ENCODE assay signal across 18 mouse cellular contexts in genomic region chr10:59514739-59515464, GRCm38 (mm10).
A peak's percentile ranks its signal among the peaks of the same experiment; 100 is the strongest.
DNase-seq lines count a peak whose midpoint lies in the region; ATAC-seq and TF ChIP-seq lines count a peak whose summit lies in the region.
"Had no signal": no experiment of that assay in that cellular context is flagged by ENCODE, and none has a peak within 500 bp of the region (broad histone marks: within the 10 kb centered on the region; RNA-seq: fewer than 3 reads in every experiment).

No protein-coding gene starts in this region.

- no peak for TF ChIP-seq EP300 in lung, postnatal 0 days (IDR thresholded peaks at IDR 0.05)

- no peak overlapping the region for H3K9ac ChIP-seq in lung, postnatal 0 days (replicated peaks; ENCODE audit: low read depth)
- H3K9ac ChIP-seq: hindbrain, embryonic 14.5 days; liver, postnatal 0 days had no signal

- no peak overlapping the region for H3K4me2 ChIP-seq in lung, postnatal 0 days (replicated peaks; ENCODE audit: low read depth, low read length)
- H3K4me2 ChIP-seq: hindbrain, embryonic 14.5 days had no signal

- no peak for TF ChIP-seq POLR2A in kidney, adult 2 months (IDR thresholded peaks at IDR 0.05; ENCODE audit: low read depth, low read length)

- peak; percentile 50 for ATAC-seq in lung, postnatal 0 days
- ATAC-seq: CD4-positive, CD25-positive, alpha-beta regulatory T cell, adult 4 months; liver, postnatal 0 days had no signal

- no peak for DNase-seq in kidney, adult 2 months
- no peak for DNase-seq in kidney, adult 9 months
- no peak for DNase-seq in lung, postnatal 0 days (ENCODE audit: low spot score)
- DNase-seq in lung, postnatal 25 days (ENCODE audit: low spot score): no peak
- DNase-seq in Muller cell, postnatal 12 days (ENCODE audit: inconsistent ontology term): peak; percentile 36
- peak; percentile 7 to 63 for DNase-seq in natural killer cell, adult 2 months (ENCODE audit: low spot score in 2 of 2)
- DNase-seq in adrenal gland, postnatal 14 days: no peak
- DNase-seq: cerebellum, adult 2 months; cerebellum, postnatal 36 days; heart, adult 18-20 months; heart, postnatal 14 days; left cerebral cortex, postnatal 4 days; liver, postnatal 0 days; right cerebral cortex, adult 18-20 months had no signal

- H3K4me3 ChIP-seq in kidney, adult 2 months (ENCODE audit: insufficient read depth, low read depth, low read length): no peak overlapping the region
- no peak overlapping the region for H3K4me3 ChIP-seq in lung, postnatal 0 days (ENCODE audit: low read depth, low read length)
- H3K4me3 ChIP-seq: forebrain, embryonic 10.5 days had no signal

- TF ChIP-seq CTCF in kidney, adult 2 months (conservative IDR thresholded peaks at IDR 0.05; ENCODE audit: insufficient read depth, insufficient read length, low read depth, low read length): no peak
- TF ChIP-seq CTCF in lung, postnatal 0 days (IDR thresholded peaks at IDR 0.05): no peak

- peak overlapping the region; percentile 69; the same call in 1 of the 2 replicates for H3K27ac ChIP-seq in kidney, adult 2 months (ENCODE audit: insufficient read depth, low read depth, low read length)
- no peak overlapping the region for H3K27ac ChIP-seq in lung, postnatal 0 days (ENCODE audit: low read length)
- H3K27ac ChIP-seq: forebrain, embryonic 10.5 days; hindbrain, embryonic 14.5 days; stomach, postnatal 0 days had no signal

- peaks cover 11% of the 10 kb centered on the region; the same call in 1 of the 2 replicates for H3K4me1 ChIP-seq in kidney, adult 2 months (ENCODE audit: control insufficient read depth, insufficient read depth, low read length)
- H3K4me1 ChIP-seq in lung, postnatal 0 days (ENCODE audit: insufficient read depth, low read depth, low read length): no peaks in the 10 kb centered on the region

- 73% methylated on average over 15 of the region's 15 CpGs for WGBS in kidney, adult 2 months
- WGBS in lung, postnatal 0 days: 59% methylated on average over 15 of the region's 15 CpGs

- H3K36me3 ChIP-seq in kidney, adult 2 months (ENCODE audit: control insufficient read depth, insufficient read depth, low read length): no peaks in the 10 kb centered on the region
- no peaks in the 10 kb centered on the region for H3K36me3 ChIP-seq in lung, postnatal 0 days (ENCODE audit: insufficient read depth, low read length)
- H3K36me3 ChIP-seq: forebrain, embryonic 10.5 days had no signal

- no peaks in the 10 kb centered on the region for H3K9me3 ChIP-seq in lung, postnatal 0 days (ENCODE audit: low read length)
- H3K9me3 ChIP-seq: forebrain, embryonic 10.5 days had no signal

- H3K27me3 ChIP-seq in kidney, adult 2 months (replicated peaks; ENCODE audit: control insufficient read depth, insufficient read depth, low read length): no peaks in the 10 kb centered on the region
- H3K27me3 ChIP-seq in lung, postnatal 0 days (replicated peaks; ENCODE audit: insufficient read depth, low read length): no peaks in the 10 kb centered on the region

Comparison
In these comparisons a context has a peak if more than half of its experiments do, and no peak if none do; other contexts are left out.
1. DNase-seq: peak in Muller cell, postnatal 12 days (single experiment) and natural killer cell, adult 2 months (2 of 2); none in kidney, adult 2 months (single experiment), kidney, adult 9 months (single experiment), lung, postnatal 0 days (single experiment), lung, postnatal 25 days (single experiment) and adrenal gland, postnatal 14 days (single experiment).